ENCODE assay signal across 8 mouse cellular contexts in genomic region chr8:84902920-84903661, GRCm38 (mm10). TPM values are rescaled to one million over a fixed set of nuclear protein-coding genes. Genes with fewer than 3 reads are reported as not detected.
DNase-seq lines count a peak whose midpoint lies in the region; ATAC-seq and TF ChIP-seq lines count a peak whose summit lies in the region.

No protein-coding gene starts in this region.

- peak overlapping the region; percentile 59 for H3ac ChIP-seq in C2C12 (ENCODE audit: control insufficient read depth, insufficient read length, low read depth)

- WGBS in heart, embryonic 11.5 days (ENCODE audit: insufficient replicate concordance): under 1% methylated on average over 67 of the region's 68 CpGs
- WGBS in kidney, embryonic 16.5 days: under 1% methylated on average over 63 of the region's 68 CpGs

- TF ChIP-seq CTCF in C2C12 (IDR thresholded peaks at IDR 0.05; ENCODE audit: control insufficient read depth, insufficient read depth, insufficient read length): peak; percentile 97
- peak; percentile 82 for TF ChIP-seq CTCF in brain, embryonic 14.5 days (IDR thresholded peaks at IDR 0.05; ENCODE audit: borderline replicate concordance, extremely low read depth, insufficient read depth, insufficient read length)

- H3K27me3 ChIP-seq in C2C12 (ENCODE audit: control insufficient read depth, insufficient read depth, insufficient read length): peaks cover 8% of the 10 kb centered on the region
- peaks cover 11% of the 10 kb centered on the region for H3K27me3 ChIP-seq in heart, embryonic 11.5 days (ENCODE audit: control insufficient read depth, insufficient read depth, low read length)
- no peaks in the 10 kb centered on the region for H3K27me3 ChIP-seq in kidney, embryonic 16.5 days (ENCODE audit: insufficient read depth, low read length)

- peak overlapping the region; percentile 90 for H3K27ac ChIP-seq in heart, embryonic 11.5 days (ENCODE audit: low read depth, low read length)
- H3K27ac ChIP-seq in kidney, embryonic 16.5 days (ENCODE audit: low read length): peak overlapping the region; percentile 74

- no peaks in the 10 kb centered on the region for H3K79me2 ChIP-seq in C2C12 (ENCODE audit: control insufficient read depth, insufficient read depth)

- peak overlapping the region; percentile 88 for H3K9ac ChIP-seq in heart, embryonic 11.5 days (ENCODE audit: low read depth, low read length)
- H3K9ac ChIP-seq in kidney, embryonic 16.5 days (replicated peaks; ENCODE audit: low read length): peak overlapping the region; percentile 71

- peaks cover 9% of the 10 kb centered on the region for H3K4me1 ChIP-seq in heart, embryonic 11.5 days (ENCODE audit: control insufficient read depth, insufficient read depth, low read length)
- peaks cover 8% of the 10 kb centered on the region for H3K4me1 ChIP-seq in kidney, embryonic 16.5 days (ENCODE audit: insufficient read depth, low read length)

- peak overlapping the region; percentile 99 for H3K4me2 ChIP-seq in heart, embryonic 11.5 days
- H3K4me2 ChIP-seq in kidney, embryonic 16.5 days (replicated peaks; ENCODE audit: low read depth, low read length): peak overlapping the region; percentile 81

- H3K36me3 ChIP-seq in C2C12 (ENCODE audit: control insufficient read depth, insufficient read depth): no peaks in the 10 kb centered on the region
- no peaks in the 10 kb centered on the region for H3K36me3 ChIP-seq in heart, embryonic 11.5 days (ENCODE audit: control insufficient read depth, insufficient read depth, low read length)
- H3K36me3 ChIP-seq in kidney, embryonic 16.5 days (ENCODE audit: insufficient read depth, low read length): no peaks in the 10 kb centered on the region

- no peaks in the 10 kb centered on the region for H3K9me3 ChIP-seq in heart, embryonic 11.5 days (replicated peaks; ENCODE audit: control insufficient read depth, low read length)
- H3K9me3 ChIP-seq in kidney, embryonic 16.5 days (ENCODE audit: low read length): no peaks in the 10 kb centered on the region

- peak overlapping the region; percentile 31 for H3K4me3 ChIP-seq in C2C12 (ENCODE audit: insufficient read depth, poor library complexity, severe bottlenecking)
- peak overlapping the region; percentile 77 for H3K4me3 ChIP-seq in heart, embryonic 11.5 days (ENCODE audit: low read depth, low read length)
- H3K4me3 ChIP-seq in kidney, embryonic 16.5 days (ENCODE audit: low read length): peak overlapping the region; percentile 69

- TF ChIP-seq POLR2A in brain, embryonic 14.5 days (IDR thresholded peaks at IDR 0.05; ENCODE audit: borderline replicate concordance, extremely low read depth, insufficient read depth, insufficient read length, poor library complexity, severe bottlenecking): no peak

- peak; percentile 60 for ATAC-seq in erythroblast, adult 5-6 weeks (replicated peaks; ENCODE audit: low FRiP score, poor library complexity, severe bottlenecking)
- peak; percentile 81 for ATAC-seq in heart, embryonic 11.5 days (replicated peaks; ENCODE audit: insufficient number of reproducible peaks, low FRiP score, low TSS enrichment)
- ATAC-seq in kidney, embryonic 16.5 days (ENCODE audit: low FRiP score, low TSS enrichment): peak; percentile 90

- peak; percentile 95 for DNase-seq in brain, embryonic 14.5 days (ENCODE audit: low read depth)
- DNase-seq in liver: peak; percentile 94
- peak; percentile 77 to 86 for DNase-seq in monocyte, adult 2 months (ENCODE audit: low read depth in 1 of 2, low spot score in 2 of 2)
- peak; percentile 89 to 92 for DNase-seq in spleen, postnatal 14 days (ENCODE audit: low spot score in 2 of 2)

- H3K79me3 ChIP-seq in C2C12 (ENCODE audit: low read depth): no peaks in the 10 kb centered on the region

TF ChIP-seq in C2C12, 6 proteins besides CTCF, POLR2A, EP300 and RAD21:
- TF ChIP-seq FOSL1 (IDR thresholded peaks at IDR 0.05; ENCODE audit: insufficient read depth, low read length, poor library complexity, severe bottlenecking): no peak
- no peak for TF ChIP-seq CEBPB (IDR thresholded peaks at IDR 0.05; ENCODE audit: low read depth)
- no peak for TF ChIP-seq USF1 (IDR thresholded peaks at IDR 0.05; ENCODE audit: low read depth)
- no peak for TF ChIP-seq MYOG (IDR thresholded peaks at IDR 0.05; ENCODE audit: control insufficient read depth, extremely low read depth, insufficient read length)
- no peak for TF ChIP-seq MAX (IDR thresholded peaks at IDR 0.05)
- TF ChIP-seq MYOD1 (IDR thresholded peaks at IDR 0.05; ENCODE audit: control insufficient read depth, insufficient read length, low read depth): no peak

RNA-seq across cellular contexts. Expression of gene Klf1, which starts 1.4 kb away (rescaled TPM):
- 0.09 TPM for polyA plus RNA-seq in C2C12 (2012; fragmentation: generic; extraction: Trizol)
- 0.66 and 0.77 TPM in 2 replicates for polyA plus RNA-seq in brain, embryonic 14.5 days (2012; rRNA removed)
- 58.9 and 59.8 TPM in 2 replicates for total RNA-seq in erythroblast, adult 5-6 weeks (2015; ENCODE audit: low replicate concordance)
- total RNA-seq in erythroblast, adult 5-6 weeks (2017; ENCODE audit: low replicate concordance): 85.0 and 116 TPM in 2 replicates
- polyA plus RNA-seq in heart, embryonic 11.5 days (2014; fragmentation: Nextera tagmentation; extraction: Ambion mirVana): 48.7 and 65.0 TPM in 2 replicates
- 2.4 and 2.8 TPM in 2 replicates for polyA plus RNA-seq in kidney, embryonic 16.5 days (2015; fragmentation: Nextera tagmentation; extraction: Ambion mirVana)

RNA-seq across cellular contexts. Expression of gene Dnase2a, which starts 5.3 kb away (rescaled TPM):
- polyA plus RNA-seq in C2C12 (2012; fragmentation: generic; extraction: Trizol): 9.0 TPM
- polyA plus RNA-seq in brain, embryonic 14.5 days (2012; rRNA removed): 5.1 and 6.8 TPM in 2 replicates
- 31.9 and 44.9 TPM in 2 replicates for total RNA-seq in erythroblast, adult 5-6 weeks (2015; ENCODE audit: low replicate concordance)
- total RNA-seq in erythroblast, adult 5-6 weeks (2017; ENCODE audit: low replicate concordance): 85.2 and 99.8 TPM in 2 replicates
- polyA plus RNA-seq in heart, embryonic 11.5 days (2014; fragmentation: Nextera tagmentation; extraction: Ambion mirVana): 4.3 and 5.4 TPM in 2 replicates
- polyA plus RNA-seq in kidney, embryonic 16.5 days (2015; fragmentation: Nextera tagmentation; extraction: Ambion mirVana): 10.2 and 10.6 TPM in 2 replicates

RNA-seq across cellular contexts. Expression of gene Gcdh, which starts 9.4 kb away (rescaled TPM):
- polyA plus RNA-seq in C2C12 (2012; fragmentation: generic; extraction: Trizol): 11.4 TPM
- 41.9 and 55.4 TPM in 2 replicates for polyA plus RNA-seq in brain, embryonic 14.5 days (2012; rRNA removed)
- 7.9 and 14.6 TPM in 2 replicates for total RNA-seq in erythroblast, adult 5-6 weeks (2015; ENCODE audit: low replicate concordance)
- 13.4 and 17.6 TPM in 2 replicates for total RNA-seq in erythroblast, adult 5-6 weeks (2017; ENCODE audit: low replicate concordance)
- 36.2 and 40.4 TPM in 2 replicates for polyA plus RNA-seq in heart, embryonic 11.5 days (2014; fragmentation: Nextera tagmentation; extraction: Ambion mirVana)
- polyA plus RNA-seq in kidney, embryonic 16.5 days (2015; fragmentation: Nextera tagmentation; extraction: Ambion mirVana): 61.2 and 70.4 TPM in 2 replicates

RNA-seq across cellular contexts. Expression of gene Syce2, which starts 31.2 kb away (rescaled TPM):
- polyA plus RNA-seq in C2C12 (2012; fragmentation: generic; extraction: Trizol): 8.5 TPM
- polyA plus RNA-seq in brain, embryonic 14.5 days (2012; rRNA removed): 15.1 and 24.2 TPM in 2 replicates
- total RNA-seq in erythroblast, adult 5-6 weeks (2015; ENCODE audit: low replicate concordance): 54.3 and 54.8 TPM in 2 replicates
- total RNA-seq in erythroblast, adult 5-6 weeks (2017; ENCODE audit: low replicate concordance): 10.6 and 24.4 TPM in 2 replicates
- 44.2 and 49.6 TPM in 2 replicates for polyA plus RNA-seq in heart, embryonic 11.5 days (2014; fragmentation: Nextera tagmentation; extraction: Ambion mirVana)
- 60.7 and 61.3 TPM in 2 replicates for polyA plus RNA-seq in kidney, embryonic 16.5 days (2015; fragmentation: Nextera tagmentation; extraction: Ambion mirVana)

RNA-seq across cellular contexts. Expression of gene Mast1, which starts 34.1 kb away (rescaled TPM):
- not detected for polyA plus RNA-seq in C2C12 (2012; fragmentation: generic; extraction: Trizol)
- 133 and 166 TPM in 2 replicates for polyA plus RNA-seq in brain, embryonic 14.5 days (2012; rRNA removed)
- not detected in 2 replicates for total RNA-seq in erythroblast, adult 5-6 weeks (2015; ENCODE audit: low replicate concordance)
- 0.28 TPM in 1 of 2 replicates, not detected in the other for total RNA-seq in erythroblast, adult 5-6 weeks (2017; ENCODE audit: low replicate concordance)
- polyA plus RNA-seq in heart, embryonic 11.5 days (2014; fragmentation: Nextera tagmentation; extraction: Ambion mirVana): 0.27 TPM in 1 of 2 replicates, not detected in the other
- polyA plus RNA-seq in kidney, embryonic 16.5 days (2015; fragmentation: Nextera tagmentation; extraction: Ambion mirVana): 0.34 and 0.54 TPM in 2 replicates

Comparison
In these comparisons a context has a peak if more than half of its experiments do, and no peak if none do; other contexts are left out.
1. Peak in every context shown above with its lines: DNase-seq, ATAC-seq, H3K4me3 ChIP-seq and H3K27ac ChIP-seq.
2. RNA of gene Klf1, which starts 1.4 kb away (polyA plus RNA-seq): 48.7 to 65.0 TPM in heart, embryonic 11.5 days; 2.4 to 2.8 TPM in kidney, embryonic 16.5 days, 0.66 to 0.77 TPM in brain, embryonic 14.5 days and 0.09 TPM in C2C12 (single experiment); every median in the first group is over 10 times any median in the second.